Comparison of ENCODE assay signal across 8 mouse cellular contexts in genomic region chr11:80299513-80300235, GRCm38 (mm10). TPM values are rescaled to one million over a fixed set of nuclear protein-coding genes. Genes with fewer than 3 reads are reported as not detected.
DNase-seq lines count a peak whose midpoint lies in the region; ATAC-seq lines count a peak whose summit lies in the region.

No protein-coding gene starts in this region.

- H3K4me3 ChIP-seq in heart, embryonic 13.5 days, result peak overlapping the region; percentile 70; the same call in 1 of the 2 replicates
- peak overlapping the region; percentile 79 for H3K4me3 ChIP-seq in hindbrain, embryonic 10.5 days
- peak overlapping the region; percentile 77 for H3K4me3 ChIP-seq in midbrain, embryonic 10.5 days

- no peak overlapping the region for H3K9ac ChIP-seq in heart, embryonic 13.5 days

- H3K27ac ChIP-seq in heart, embryonic 13.5 days (replicated peaks), result no peak overlapping the region
- peak overlapping the region; percentile 90; the same call in 1 of the 2 replicates for H3K27ac ChIP-seq in hindbrain, embryonic 10.5 days
- peak overlapping the region; percentile 93 for H3K27ac ChIP-seq in midbrain, embryonic 10.5 days (replicated peaks)

- H3K9me3 ChIP-seq in heart, embryonic 13.5 days, result 0 out of 2 replicates have a peak, but pooled peaks cover 2% of the 10 kb centered on the region
- H3K9me3 ChIP-seq in hindbrain, embryonic 10.5 days, result peaks cover 4% of the 10 kb centered on the region; the same call in 1 of the 2 replicates
- peaks cover 6% of the 10 kb centered on the region for H3K9me3 ChIP-seq in midbrain, embryonic 10.5 days (replicated peaks)

- H3K4me2 ChIP-seq in heart, embryonic 13.5 days, result peak overlapping the region; percentile 100

- DNase-seq in heart, adult 11 months, result no peak
- DNase-seq in MN1 (ENCODE audit: low spot score), result peak; percentile 17
- no peak for DNase-seq in hindbrain, embryonic 10.5 days (ENCODE audit: low spot score)
- DNase-seq in midbrain, embryonic 10.5 days (ENCODE audit: low spot score), result no peak
- no peak for DNase-seq in layer of hippocampus, postnatal 10 days (ENCODE audit: low spot score in 2 of 2)
- no peak for DNase-seq in layer of hippocampus, adult 18-20 months (ENCODE audit: low spot score in 2 of 2)
- DNase-seq in ovary, postnatal 14 days (ENCODE audit: low spot score), result no peak

- H3K27me3 ChIP-seq in heart, embryonic 13.5 days (replicated peaks), result peaks cover 90% of the 10 kb centered on the region
- peaks cover 81% of the 10 kb centered on the region for H3K27me3 ChIP-seq in hindbrain, embryonic 10.5 days (ENCODE audit: insufficient read depth, poor library complexity, severe bottlenecking)
- H3K27me3 ChIP-seq in midbrain, embryonic 10.5 days (ENCODE audit: low read depth, poor library complexity, severe bottlenecking), result peaks cover 84% of the 10 kb centered on the region

- peaks cover 49% of the 10 kb centered on the region for H3K4me1 ChIP-seq in heart, embryonic 13.5 days
- peaks cover 60% of the 10 kb centered on the region for H3K4me1 ChIP-seq in hindbrain, embryonic 10.5 days (replicated peaks)
- peaks cover 61% of the 10 kb centered on the region for H3K4me1 ChIP-seq in midbrain, embryonic 10.5 days

- no peaks in the 10 kb centered on the region for H3K36me3 ChIP-seq in heart, embryonic 13.5 days
- peaks cover 10% of the 10 kb centered on the region; the same call in 1 of the 2 replicates for H3K36me3 ChIP-seq in hindbrain, embryonic 10.5 days
- peaks cover 14% of the 10 kb centered on the region for H3K36me3 ChIP-seq in midbrain, embryonic 10.5 days

- 9% methylated on average over 11 of the region's 12 CpGs for WGBS in heart, embryonic 13.5 days
- WGBS in hindbrain, embryonic 10.5 days, result 6% methylated on average over 12 of the region's 12 CpGs
- 7% methylated on average over 12 of the region's 12 CpGs for WGBS in midbrain, embryonic 10.5 days

- ATAC-seq in heart, embryonic 13.5 days (ENCODE audit: extremely low read depth, insufficient number of reproducible peaks, low FRiP score, low TSS enrichment), result no peak

RNA-seq across cellular contexts. Expression of gene Rhbdl3, which starts 1.0 kb away (rescaled TPM):
- polyA plus RNA-seq in heart, embryonic 13.5 days (2015; fragmentation: Nextera tagmentation; extraction: Ambion mirVana), result 0.71 and 0.79 TPM in 2 replicates
- polyA plus RNA-seq in hindbrain, embryonic 10.5 days (2016; fragmentation: Nextera tagmentation; extraction: Ambion mirVana), result 10.2 and 18.0 TPM in 2 replicates
- polyA plus RNA-seq in midbrain, embryonic 10.5 days (2016; fragmentation: Nextera tagmentation; extraction: Ambion mirVana), result 12.6 and 14.7 TPM in 2 replicates
- total RNA-seq in layer of hippocampus, postnatal 10 days (2021), result 10 to 100 TPM; 18.9 to 19.6 TPM
- total RNA-seq in layer of hippocampus, adult 18-20 months (2021), result 10 to 100 TPM; 29.7 to 29.8 TPM
